Mouse (Mus musculus) naive thymus-derived CD4-positive, alpha-beta T cell, adult 2 months (primary cell): ENCODE data around the gene Tex29.
"Not testable (repeated sequence)": the region's sequence is repeated elsewhere in the genome, so short reads cannot be mapped to it uniquely, and the experiment has no call there.

ENCODE experiments used
- DNase-seq: peaks from one replicate; pipeline ENCODE4 v3.0.0-alpha.2; 2011; ENCODE audit warnings: low read depth

The Tex29 gene

DNA sequence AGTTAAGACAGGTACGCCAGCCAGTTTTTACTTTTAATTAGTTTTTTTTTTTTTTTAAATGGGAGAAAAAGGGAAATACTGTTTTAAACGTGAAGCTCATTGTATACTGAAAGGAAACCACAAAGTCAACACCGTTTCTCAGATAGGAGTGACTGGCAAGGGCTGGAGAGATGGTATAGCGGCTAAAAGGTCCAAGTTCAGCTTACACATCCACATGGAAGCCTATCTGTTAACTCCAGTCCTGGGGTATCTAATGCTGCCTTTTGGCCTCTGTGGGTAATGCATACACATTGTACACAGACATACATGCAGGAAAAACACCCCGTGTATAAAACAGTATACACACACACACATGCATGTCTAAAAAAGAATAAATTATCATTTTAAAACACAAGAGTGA, 8.3 kb upstream of the Tex29 start:
- DNase-seq, result no peak

DNA sequence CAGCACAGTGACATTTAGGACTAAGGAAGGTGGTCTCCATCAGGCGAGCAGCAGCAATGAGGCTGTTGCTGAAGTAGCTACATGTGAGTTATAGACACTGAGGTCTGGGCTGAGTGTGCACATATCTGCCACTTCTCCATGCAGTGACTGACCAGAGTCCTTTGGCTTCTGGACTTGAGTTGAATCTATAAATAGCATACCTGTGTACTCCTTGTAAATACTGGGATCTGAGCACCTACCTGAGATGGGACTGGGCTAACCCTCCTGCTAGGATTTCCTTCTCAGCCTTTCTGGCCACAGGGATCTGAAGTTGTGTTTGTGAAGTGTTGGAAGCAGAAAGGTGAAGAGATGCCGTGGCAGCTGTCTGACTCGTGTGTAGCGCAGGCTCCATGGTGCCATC, 7.1 kb upstream of the Tex29 start:
- no peak for DNase-seq

DNA sequence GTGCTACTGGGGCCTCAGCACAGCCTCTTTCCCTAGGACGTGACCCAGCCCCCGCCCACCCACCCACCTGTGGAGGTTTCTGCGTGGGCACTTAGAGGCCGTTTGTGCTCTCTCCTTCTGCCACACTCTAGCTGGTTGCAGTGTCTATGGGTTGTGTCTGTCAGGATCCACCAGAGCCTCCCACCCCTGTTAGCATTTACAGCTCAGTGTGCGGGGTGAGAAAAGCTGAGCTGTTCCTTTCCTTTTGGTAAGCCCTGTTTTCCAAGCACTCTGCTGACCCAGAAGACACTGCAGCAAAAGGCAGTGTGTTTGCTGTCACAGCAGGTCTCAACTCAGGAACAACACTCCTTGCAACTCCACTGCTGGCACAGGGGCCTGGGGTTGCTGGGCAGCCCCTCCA, 6.1 kb upstream of the Tex29 start:
- DNase-seq, result no peak

DNA sequence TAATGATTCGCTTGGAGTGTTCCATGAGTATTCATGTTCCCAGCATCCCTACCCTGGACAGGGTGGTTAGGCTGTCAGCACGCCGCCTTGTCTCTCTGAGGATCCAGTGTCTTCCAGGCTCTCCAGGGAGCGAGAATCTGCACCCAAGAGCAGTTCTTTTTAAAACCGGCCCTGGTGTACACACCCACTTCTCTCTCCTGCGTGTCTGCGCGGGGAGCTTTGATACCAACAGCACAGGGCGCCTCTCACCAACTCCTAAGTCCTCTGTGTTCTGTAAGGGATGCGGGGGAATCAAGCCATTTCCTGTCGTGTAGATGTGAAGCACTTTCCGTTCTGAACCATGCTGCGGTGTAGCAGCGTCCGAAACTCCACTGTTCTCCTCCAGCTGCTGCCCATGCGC, 5.6 kb upstream of the Tex29 start:
- no peak for DNase-seq

DNA sequence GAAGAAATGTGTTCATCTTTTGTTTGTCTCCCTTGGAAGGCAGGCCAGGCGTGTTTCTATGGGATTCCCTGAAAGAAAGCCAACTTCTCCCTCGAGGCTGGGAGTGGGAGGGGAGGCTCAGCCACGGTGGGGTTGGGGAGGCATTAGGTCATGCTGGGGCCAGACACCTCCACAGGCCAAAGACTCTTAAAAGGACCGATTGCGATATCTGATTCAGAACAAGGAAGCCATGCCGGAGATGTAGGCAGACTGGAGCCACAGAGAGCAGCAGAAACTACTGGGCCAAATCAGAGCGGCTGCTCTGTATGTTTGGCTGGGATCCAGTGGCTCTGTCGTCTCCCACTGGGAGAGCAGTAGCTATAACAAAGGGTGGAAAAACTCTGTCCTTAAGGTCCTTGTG, 1.3 kb downstream of the Tex29 start:
- DNase-seq, result no peak

DNA sequence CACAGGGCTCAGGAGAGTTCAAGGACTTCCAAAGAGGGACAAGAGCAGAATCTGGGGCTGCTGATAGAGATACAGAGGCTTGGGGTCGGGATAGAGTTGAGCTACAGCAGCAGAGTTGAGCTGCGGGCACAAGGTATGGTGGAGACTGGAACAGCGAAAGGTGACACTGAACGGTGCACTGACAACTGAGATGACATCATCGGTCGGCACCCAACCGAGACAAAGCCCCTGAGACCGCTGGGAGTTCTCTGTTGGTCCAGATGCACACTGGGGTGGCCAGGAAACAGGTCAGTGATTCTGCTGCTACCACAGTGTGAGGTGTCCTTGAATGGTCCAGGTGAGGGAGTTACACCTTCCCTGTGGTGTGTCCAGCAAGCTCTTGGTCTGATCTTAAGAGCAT, 2.5 kb downstream of the Tex29 start:
- DNase-seq, result no peak

DNA sequence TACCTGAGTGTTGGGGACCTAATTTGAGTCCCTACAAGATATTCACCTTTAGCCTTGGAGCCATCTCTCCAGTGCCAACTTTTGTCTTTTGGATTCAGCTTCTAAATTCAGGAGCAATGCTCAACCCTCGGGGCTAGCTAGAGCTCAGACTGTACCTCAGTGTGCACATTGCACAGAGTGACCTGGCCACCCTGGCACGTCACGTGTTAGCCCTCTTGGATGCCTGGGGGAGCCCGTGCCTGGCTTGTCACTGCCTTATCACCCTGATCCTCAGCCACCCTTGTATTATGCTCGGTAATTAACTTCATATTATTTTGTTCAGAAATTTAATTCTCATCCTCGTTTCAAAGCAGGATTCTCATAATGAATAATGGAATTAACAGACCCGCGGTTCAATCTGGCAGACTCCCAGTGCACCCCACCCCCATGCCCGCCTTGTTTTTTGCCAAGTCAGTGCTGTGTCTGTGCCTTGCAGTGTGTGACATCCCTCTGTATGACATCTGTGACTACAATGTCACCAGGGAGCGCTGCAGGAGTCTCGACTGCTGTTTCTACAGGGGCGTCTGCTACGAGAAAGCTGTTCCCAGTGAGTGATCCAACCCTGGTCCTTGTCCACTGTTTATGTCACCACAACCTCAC, 3.5 kb downstream of the Tex29 start:
- DNase-seq, result no peak

DNA sequence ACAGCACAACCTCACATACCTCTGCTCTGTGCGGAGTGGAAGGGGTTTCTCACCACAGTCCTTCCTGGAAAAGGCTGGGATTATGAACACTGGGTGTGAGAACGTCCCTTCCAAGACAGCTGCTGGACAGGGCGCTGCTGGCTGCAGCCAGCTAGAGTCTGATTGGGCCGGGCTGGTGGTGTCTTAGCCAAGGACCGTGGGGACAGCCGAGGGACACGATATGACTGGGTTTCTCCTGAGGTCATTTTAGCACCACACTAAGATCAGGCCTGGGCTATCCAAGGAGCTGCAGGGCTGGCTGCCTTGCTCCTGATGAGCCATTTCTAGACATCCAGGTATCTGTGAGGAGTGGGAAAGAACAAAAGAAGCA, 4.0 kb downstream of the Tex29 start:
- no peak for DNase-seq

DNA sequence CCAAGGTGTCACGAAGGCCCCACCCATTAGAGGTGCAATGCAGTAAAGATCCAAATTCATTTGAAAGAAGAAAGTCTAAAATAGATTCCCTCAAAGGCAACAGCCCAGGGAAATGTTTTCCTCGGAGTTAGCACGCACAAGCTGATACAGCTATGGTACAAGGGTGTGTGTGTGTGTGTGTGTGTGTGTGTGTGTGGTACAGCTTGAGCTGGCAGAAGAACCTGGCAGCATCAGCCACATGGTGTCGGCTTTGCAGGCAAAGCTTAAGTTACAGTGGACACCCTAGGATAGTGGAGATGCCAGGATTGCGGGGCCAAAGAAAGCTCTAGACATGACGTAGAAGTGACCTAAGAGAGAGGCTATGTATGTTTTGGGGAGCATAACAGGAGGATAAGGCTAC, 6.5 kb downstream of the Tex29 start:
- DNase-seq, result no peak

DNA sequence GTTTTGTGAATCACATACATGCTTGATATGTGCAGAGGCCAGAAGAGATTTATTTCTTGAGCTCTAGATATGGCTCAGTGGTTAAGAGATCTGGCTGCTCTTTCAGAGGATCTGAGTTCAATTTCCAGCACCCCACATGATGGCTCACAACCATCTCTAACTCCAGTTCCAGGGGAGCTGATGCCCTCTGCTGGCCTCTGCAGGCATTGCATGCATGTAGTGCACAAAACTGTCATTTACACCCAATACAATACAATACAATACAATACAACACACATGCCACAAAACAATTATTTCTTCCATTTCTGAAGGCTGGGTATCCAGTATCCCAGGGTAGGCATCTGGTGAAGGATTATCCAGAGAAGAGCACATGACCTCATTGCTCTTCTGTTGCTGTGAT, 27.6 kb downstream of the Tex29 start:
- no peak for DNase-seq

DNA sequence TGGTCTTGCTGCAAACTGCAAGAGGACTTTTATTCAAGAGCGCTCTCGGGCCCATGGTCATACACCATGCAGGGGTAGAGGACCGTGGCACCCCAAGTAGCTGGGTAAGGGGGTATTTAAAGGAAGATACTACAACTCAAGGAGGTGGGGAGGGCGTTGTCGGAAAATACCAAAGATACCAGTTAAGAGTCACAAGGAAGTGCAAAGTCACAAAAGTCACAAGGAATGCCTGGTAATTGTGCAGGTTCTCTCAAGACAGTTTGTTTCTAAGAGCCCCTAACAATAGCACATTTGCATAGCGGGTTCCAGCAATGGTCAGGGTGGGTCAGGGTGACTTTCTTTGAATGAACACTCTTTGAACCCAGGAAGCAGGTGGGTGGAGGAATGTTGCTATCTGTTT, 34.0 kb downstream of the Tex29 start:
- not testable (repeated sequence) for DNase-seq

DNA sequence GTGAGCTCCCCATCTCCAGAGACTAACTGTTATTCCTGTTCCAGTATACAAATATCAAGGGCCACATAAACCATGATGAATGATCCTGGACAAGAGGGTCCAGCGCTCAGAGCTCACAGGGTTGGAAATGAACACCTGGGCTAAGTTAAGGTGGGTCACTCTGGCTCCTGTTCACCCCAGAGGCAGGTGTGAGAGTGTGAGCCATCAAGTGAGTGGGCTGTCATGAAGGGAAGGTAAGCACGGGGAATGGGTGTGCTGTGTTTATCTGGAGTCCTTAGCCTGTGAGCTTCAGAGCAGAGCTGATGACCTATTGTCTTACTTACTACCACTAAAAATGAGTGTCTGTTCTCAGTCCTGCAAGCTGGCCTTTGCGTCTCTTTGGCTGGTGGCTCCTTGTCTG, 44.4 kb downstream of the Tex29 start:
- DNase-seq, result no peak

DNA sequence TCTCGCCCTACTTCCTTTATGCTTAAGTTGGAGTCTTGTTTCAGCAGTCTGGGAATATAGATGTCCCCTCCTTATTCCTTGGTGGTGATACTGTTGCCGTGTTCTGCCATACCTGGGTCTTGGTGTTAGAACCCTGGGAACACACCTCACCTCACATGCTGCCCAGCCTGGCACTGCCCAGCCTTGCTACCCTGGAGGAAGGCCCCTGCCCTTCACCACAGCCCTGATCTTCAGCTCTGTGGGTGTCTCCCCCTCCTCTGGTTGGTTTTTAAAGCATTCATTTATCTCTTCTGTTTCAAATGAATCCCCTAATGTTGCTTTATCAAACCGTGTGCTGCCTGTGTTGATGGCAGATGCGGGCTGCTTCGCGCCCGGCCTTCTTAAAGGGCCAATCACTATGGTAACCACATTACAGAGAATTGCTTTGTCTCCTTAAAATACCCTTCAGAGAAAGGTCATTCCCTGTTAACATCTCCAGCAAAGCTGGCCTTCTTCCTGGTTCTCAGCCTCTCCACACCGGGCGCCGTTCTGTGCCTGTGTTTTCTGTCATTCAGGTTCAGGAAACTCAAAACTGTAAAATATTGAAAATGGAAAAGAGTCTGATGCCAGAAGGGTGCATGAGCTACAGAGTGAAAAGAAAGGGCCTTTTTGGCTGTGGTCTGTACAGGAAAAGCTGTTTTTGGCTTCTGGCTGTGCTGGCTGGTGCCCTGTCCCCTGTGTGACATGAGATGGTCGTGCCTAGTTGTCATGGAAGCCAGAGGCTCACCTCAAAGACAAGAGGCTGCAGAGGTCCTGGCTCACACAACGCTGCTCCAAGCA, 45.8 kb downstream of the Tex29 start:
- no peak for DNase-seq

DNA sequence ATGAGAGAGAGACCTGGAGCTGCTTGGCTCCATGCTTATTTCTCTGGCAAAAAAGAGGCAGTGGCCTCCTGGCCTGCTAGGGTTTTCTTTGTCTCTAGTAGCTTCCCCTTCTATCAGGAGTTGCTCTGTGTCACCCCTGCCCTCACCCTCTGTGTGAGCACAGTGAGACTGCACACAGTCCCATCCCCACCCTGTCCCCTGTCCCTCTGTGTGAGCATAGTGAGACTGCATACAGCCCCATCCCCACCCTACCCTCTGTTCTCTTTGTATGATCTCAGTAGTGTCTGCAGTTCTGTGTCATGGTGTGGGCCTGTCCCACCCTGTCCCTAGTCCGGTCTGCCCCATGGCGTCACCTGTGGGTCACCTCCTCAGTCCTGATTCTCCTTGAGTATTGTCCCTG, 46.5 kb downstream of the Tex29 start:
- no peak for DNase-seq

DNA sequence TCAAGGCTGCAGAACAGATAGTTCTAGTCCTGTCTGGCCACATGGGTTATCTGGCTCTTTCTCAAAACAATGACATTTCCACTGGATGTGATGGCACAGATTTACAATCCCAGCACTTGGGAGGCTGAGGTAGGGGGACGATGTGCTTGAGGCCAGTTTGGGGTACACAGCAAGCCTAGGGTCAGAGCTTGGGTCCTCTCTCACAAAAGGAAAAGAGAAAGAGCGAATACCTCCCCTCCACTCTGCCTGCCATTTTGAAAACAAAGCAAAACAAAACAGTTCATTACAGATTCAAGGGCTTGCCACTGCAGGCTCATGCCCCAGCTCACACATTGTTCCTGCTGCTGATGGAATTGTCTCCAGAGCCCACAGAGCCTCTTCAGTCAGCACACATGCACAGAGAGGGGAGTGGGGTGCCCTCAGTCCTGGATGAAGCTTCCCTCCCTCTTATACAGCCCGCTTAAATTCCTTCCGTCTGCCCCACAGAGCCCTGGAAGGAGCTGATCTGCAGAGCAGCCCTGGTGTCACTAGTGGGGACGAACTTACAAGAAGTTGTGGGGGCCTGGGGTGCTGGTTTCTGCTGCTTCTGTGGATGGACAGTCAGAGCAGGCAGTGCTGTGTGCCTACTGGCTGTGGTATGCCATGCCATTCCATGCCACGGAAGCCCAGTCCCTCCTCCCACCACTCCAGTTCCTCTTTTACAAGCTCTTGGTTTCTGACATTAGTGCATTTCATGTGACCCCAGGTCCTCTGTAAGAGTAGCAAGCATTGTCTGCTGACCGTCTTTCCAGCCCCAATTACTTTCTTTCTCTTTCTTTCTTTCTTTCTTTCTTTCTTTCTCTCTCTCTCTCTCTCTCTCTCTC, 49.1 kb downstream of the Tex29 start:
- no peak for DNase-seq

DNA sequence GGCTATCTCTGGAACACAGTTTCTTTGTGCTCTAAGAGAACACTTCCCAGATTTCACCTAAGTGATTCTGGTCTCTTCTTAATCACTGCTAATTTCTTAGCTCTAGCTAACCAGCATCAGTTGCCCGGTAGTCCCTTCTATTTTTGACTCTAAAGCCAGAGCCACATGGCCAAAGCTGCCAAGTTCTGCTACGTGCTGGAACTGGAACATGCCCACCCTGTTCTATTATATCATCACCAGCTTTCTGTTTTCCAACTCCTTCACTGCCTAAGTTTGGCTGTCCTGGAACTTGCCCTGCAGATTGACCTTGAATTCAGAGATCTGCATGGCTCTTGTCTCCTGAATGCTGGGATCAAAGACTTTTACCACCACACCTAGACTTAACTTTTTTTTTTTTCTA, 52.5 kb downstream of the Tex29 start:
- DNase-seq, result no peak

DNA sequence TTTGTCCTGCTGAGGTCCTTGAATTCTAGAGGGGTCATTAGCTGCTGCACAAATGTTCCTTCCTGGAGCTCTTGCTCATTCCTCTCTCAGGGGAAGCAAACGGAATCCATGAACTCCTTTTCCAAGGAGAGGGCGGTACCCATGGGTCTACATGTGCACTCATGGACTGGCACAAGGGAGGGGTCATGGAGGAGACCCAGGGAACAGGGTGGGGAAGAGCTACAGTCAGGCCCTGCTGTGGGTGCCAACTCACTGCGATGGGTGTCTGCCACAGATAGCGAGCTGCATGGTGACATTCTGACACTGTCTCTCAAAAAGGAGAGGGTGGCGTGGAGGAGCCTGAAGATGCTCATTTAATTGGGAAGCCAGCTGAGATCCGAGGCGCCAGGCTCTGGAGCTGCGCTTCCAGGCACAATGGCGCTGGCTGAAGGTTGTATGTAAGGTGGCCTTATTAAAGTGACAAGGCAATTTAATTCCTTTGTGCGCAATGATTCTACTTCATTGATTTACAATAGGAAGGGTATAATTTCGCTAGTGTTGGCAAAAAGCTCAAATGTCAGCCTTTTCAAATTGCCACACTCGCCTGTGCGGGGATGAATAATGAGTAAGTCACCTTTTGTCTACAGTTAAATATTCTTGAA, 55.9 kb downstream of the Tex29 start:
- no peak for DNase-seq

DNA sequence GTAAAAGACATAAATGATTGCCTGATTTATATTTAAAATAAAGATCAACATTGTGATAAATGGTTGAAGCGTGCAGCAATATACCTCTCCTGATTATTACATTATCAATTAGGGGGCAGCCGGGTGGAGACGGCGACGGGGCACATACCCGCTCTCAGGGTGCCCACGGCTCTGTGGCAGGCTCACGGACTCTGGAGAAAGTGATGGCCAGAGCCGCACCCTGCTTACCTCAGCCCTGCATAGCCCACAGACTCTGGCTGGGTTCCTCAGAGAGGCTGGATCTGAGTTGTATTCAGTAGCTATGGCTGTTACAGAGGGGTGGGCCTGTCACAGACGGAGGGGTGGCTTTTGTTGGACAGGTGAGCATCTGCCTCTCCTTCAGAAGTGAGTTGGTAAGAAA, 56.4 kb downstream of the Tex29 start:
- no peak for DNase-seq

DNA sequence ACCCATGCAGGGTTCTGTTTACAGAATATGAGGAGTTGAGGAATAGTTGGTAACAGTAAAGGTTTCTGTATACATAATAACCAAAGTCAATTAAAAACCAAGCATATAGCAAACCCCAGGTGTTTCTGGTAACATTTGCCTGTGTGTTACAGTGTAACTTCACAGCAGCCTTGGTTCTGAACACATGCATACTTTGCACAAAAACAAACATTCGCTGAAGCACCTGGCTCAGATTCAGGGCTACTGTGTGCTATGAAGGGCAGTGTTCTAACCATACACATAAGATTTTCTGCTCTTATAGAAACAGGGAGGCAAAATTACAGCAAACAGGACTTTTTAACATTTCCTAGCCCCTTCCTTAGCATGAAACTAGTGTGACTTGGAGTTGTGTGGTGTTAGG, 58.5 kb downstream of the Tex29 start:
- DNase-seq, result no peak
